Mouse (Mus musculus) T-helper 17 cell (primary cell): ENCODE measurements around the gene Rhox13.

ENCODE experiments used
- in situ Hi-C, 2 experiments: fragments of 300-600 bp; cut with MboI, MseI; formaldehyde crosslinking; loops; 1 replicate in 1 of 2; 2 replicates in 1 of 2; pipeline ENCODE4 v1.15.1; 2025; ENCODE audit warnings: high pct_unique_total_duplicates in 2 of 2

Gene Rhox13

DNA sequence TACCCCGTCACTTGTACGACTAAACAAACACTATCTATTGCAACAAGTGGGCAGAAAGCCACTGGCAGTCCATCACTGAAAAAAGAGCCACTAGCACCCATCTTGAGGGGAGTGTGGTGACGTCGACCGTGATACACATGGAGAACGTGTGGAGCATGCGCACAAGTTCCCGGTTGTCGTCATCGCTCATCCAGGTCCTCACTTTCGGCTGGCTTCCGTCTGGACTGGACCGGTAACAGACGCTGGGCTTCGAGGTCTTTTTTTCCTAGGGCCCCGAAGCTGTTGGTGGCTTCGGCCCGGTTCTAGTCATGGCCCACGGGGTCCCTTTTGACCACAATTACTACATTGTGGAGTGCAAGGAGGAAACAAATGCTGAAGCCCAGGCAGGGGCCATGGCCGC lies at the start of gene Rhox13:
TSS of gene Rhox13 (plus strand) at position 238 of the 400 bp plus-strand sequence.
- in situ Hi-C loops, result no loop called here

DNA sequence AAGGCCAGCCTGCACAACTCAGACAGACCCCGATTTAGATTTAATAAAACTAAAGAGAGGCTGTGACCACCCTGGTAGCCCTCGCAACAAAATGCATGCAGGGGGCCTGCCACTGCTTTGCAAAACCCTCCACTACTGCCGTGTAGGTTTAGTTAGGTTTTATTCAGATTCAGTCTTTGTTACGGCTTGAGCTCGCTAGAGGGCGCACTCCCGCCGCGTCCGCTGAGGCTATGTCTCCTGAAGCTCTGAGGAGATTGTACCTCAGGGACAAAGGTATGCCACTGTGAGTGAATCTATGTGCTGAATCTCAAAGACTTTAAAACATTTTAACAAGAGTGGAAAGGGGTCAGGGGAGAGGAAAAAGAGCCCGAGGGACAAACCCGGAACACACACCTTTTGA lies 36.8 kb upstream of the Rhox13 start:
- in situ Hi-C loops, result loop anchor here in 1 of 2 experiments (10.0 kb wide), 1 partner anchor 1199 kb away; no protein-coding TSS in a partner anchor

DNA sequence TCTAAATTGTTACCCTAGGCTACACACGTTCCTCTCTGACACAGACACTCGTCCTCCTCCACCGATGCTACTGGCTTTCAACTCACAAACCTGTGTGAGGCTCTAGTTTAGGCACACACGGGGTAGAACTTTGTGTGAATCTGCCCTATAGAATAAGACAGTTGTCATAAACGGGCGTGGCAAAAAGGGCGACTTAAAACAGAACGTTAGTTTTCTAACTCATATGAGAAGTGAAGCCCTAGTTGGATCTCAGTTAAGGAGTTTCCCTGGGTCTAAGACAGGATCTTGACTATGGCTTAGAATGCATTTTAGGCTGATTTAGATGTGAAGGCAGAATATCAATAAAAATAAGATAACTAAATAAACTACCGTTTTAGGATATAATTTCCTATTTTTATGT lies 36.0 kb upstream of the Rhox13 start, which contains the start of gene Rhox11:
TSS of gene Rhox11 (minus strand) at position 101 of the 400 bp plus-strand sequence.
- in situ Hi-C loops, result loop anchor here in 1 of 2 experiments (10.0 kb wide), 1 partner anchor 1200 kb away; no protein-coding TSS in a partner anchor

DNA sequence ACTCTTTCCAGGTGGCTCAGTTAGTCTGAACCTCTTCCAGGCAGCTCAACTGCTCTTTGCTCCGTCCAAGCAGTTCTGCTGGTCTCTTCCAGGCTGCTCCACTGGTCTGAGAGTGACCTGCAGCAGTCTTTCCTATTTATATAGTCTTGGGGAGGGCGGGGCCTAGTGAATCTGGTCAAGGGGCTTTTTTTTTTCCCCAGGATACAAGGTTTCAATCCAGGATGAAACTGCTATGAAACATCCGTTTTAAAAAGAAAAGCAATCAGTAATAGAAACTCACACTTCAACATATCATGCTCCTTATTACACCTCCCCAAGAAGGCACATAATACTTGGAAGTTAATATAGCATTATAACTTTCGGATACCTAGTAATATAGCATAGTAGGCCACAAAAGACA lies 10.2 kb upstream of the Rhox13 start, which contains the start of gene Rhox12:
TSS of gene Rhox12 (minus strand) at position 101 of the 400 bp plus-strand sequence.
- in situ Hi-C loops, result no loop called here

DNA sequence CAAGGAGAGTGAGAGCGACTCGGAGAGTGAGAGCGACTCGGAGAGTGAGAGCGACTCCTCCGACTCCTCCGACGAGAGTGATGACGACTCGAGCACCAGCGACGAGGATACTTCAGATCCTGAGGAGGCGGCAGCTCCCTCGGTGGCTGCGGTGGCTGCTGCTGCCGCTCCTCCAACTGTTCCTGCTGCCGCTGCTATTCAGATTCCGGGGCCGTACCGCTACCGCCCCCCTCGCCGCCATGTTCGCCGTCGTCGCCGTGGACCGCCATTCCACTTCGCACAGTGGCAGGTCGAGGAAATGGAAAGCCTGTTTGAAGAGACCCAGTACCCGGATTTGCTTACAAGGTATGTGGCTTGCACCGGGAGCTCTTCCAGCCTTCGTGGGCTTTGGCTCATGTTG lies 459 bp downstream of the Rhox13 start:
- in situ Hi-C loops, result no loop called here

DNA sequence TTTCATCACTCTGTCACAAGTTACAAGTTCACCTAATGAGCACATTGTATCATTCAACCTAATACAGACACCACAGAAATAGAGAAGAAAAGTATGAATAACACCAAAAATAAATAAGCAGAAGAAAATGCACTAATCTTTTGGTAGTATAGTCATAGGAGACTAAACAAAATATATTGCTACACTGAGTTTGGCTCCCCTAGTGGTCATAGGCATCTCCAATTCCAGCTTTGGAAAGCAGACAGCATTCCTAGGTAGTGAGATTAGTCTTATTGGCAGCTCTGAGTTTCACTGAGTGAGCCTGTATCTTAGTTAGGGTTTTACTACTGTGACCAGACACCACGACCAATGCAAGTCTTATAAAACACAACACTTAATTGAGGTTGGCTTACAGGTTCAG lies 38.1 kb downstream of the Rhox13 start:
- in situ Hi-C loops, result no loop called here

DNA sequence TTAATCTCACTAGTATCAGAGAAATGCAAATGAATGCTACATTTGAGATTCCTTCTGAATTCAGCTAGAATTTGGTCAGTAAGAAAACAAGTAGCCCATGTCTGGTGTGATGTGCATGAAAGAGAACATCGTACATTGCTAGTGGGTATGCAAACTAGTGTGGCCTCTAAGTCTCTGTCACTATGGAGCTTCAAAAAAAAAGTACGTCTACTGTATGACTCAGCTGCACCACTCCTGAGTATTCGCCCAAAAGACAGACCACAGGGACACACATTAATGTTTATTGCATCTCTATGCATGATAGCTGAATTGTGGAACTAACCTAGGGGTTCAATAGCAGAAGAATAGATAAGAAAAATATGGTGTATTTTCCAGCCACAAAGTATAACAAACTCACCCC lies 44.3 kb downstream of the Rhox13 start:
- in situ Hi-C loops, result no loop called here

DNA sequence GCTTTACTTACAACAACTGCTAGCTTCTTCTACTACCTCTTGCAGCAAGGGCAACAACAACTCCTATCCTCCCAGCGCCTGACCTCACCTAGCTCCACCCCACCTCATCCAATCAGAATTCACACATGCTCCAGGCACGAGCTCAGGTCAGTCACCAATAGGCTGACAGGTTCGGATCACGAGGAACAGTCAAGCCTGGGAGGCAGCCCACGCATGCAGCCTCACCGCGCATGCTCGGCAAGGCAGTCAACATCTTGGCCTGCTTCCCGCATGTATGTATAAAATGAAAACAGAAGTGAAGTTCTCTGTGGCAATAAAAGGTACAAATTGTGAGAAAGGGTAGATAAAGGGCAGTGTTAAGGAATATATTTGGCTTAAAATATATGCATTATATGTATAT lies 45.0 kb downstream of the Rhox13 start:
- in situ Hi-C loops, result no loop called here

DNA sequence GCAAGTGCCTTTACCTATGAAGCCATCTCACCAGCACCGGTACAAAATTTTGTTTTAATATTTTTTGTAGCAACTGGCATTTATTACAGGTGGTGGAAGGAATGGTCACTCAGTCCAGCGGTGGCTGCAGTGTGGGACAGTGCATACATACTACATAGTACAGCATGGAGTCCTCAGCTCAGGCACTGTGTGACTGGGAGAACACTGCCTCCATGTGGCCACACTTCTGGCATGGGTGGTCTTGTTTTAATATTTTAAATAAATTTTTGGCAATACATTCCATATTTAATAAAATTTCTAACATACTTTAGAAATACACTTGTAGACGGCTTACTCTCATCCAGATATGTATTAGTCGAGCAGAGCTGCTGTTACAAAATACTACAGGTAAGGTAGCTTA lies 45.6 kb downstream of the Rhox13 start:
- in situ Hi-C loops, result no loop called here
